Mouse (Mus musculus) lung, adult 2 months (tissue): ENCODE data around the gene Il11ra1.
"Not testable (repeated sequence)": the region's sequence is repeated elsewhere in the genome, so short reads cannot be mapped to it uniquely, and the experiment has no call there.

Experiments used
- CTCF ChIP-seq: fragments of 200-500 bp; IDR thresholded peaks from 2 replicates; pipeline ENCODE4 v1.5.1; 2011; ENCODE audit warnings: mild to moderate bottlenecking, low read length, control low read depth; ENCODE audit not compliant: insufficient read depth
- POLR2A ChIP-seq: fragments of 200-500 bp; IDR thresholded peaks from 2 replicates; pipeline ENCODE4 v1.6.1; 2011; ENCODE audit warnings: low read depth, mild to moderate bottlenecking, control low read depth, low read length, borderline replicate concordance; ENCODE audit errors: extremely low read depth

DNA sequence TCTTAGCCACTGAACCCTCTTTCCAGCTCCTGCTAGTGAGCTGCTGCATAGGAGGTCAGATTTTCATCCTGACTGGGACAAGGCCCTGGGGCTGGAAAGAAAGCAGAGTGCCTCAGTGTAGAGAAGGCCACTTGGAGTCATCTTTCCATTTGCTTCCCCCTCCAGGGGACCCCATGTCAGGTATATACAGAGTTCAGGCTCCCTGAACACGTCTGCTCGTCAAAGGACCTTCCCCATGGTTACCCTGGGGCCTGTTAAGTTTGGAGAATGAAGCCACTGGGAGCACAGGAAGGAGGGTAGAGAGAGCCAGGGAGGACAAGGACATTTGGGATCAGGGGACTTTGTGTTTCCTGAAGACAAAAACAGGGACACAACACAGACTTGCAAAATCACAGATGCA is 2.4 kb downstream of the Il11ra1 start:
- TF ChIP-seq CTCF, POLR2A: not testable (repeated sequence)
